Mouse (Mus musculus) bone marrow, adult 2 months (tissue): ENCODE results near the gene Gpatch1. TPM values are rescaled to one million over a fixed set of nuclear protein-coding genes. Genes with fewer than 3 reads are reported as not detected.
A peak's percentile ranks its signal among the peaks of the same experiment; 100 is the strongest.
"Not testable (repeated sequence)": the region's sequence is repeated elsewhere in the genome, so short reads cannot be mapped to it uniquely, and the experiment has no call there.

Source experiments
- H3K27ac ChIP-seq: fragments of 200-500 bp; 2 replicates; pipeline ENCODE4 v1.5.1; 2012; ENCODE audit warnings: low read depth, mild to moderate bottlenecking, control low read depth, inconsistent platforms, low read length; ENCODE audit not compliant: control insufficient read depth, poor library complexity, insufficient read depth
- H3K4me1 ChIP-seq: fragments of 200-500 bp; 2 replicates; pipeline ENCODE4 v1.6.1; 2011; ENCODE audit warnings: low read length; ENCODE audit not compliant: control insufficient read depth, insufficient read depth
- H3K4me3 ChIP-seq: fragments of 200-500 bp; replicated peaks from 2 replicates; pipeline ENCODE3; 2011; ENCODE audit warnings: mild to moderate bottlenecking, low read depth, low read length, control low read depth; ENCODE audit not compliant: control insufficient read depth
- CTCF ChIP-seq: fragments of 200-500 bp; IDR thresholded peaks from 2 replicates; pipeline ENCODE4 v1.5.1; 2011; ENCODE audit warnings: low read length, control low read depth; ENCODE audit not compliant: control insufficient read depth, insufficient read depth
- POLR2A ChIP-seq: fragments of 200-500 bp; IDR thresholded peaks from 2 replicates; pipeline ENCODE4 v1.6.1; 2011; ENCODE audit warnings: low read depth, mild to moderate bottlenecking, control low read depth, low read length, borderline replicate concordance; ENCODE audit not compliant: control insufficient read depth
- WGBS: fragments of 180-500 bp; shearing (Covaris S2); methylation state at CpG from one replicate; pipeline ENCODE4 v1.1.7; 2018; 5-methylcytosine and 5-hydroxymethylcytosine counted together
- polyA plus RNA-seq: library from polyadenylated mRNA; stranded (reverse); fragments of >200 nt; gene quantifications from 2 replicates; pipeline ENCODE4 v1.2.4, GENCODE M21; 2011; ENCODE audit warnings: low replicate concordance; ENCODE audit not compliant: missing spikeins, insufficient read depth, insufficient read length

Gene Gpatch1
- polyA plus RNA-seq, 1 experiment, result 7.1 TPM

- 73% methylated on average over 4 of the region's 4 CpGs for WGBS
- TF ChIP-seq POLR2A (no peak), CTCF (peak; percentile 50)
These were observed 51.6 kb downstream of the Gpatch1 start for GRCm38 (mm10) chr7:35266666-35267065.

GRCm38 (mm10) chr7:35264746-35265145, 53.5 kb downstream of the Gpatch1 start:
- TF ChIP-seq CTCF (peak; percentile 57), POLR2A (no peak)
- 14% methylated on average over 7 of the region's 7 CpGs for WGBS
- Histone ChIP-seq H3K4me3 (no peak overlapping the region), H3K4me1 (no peaks in the 10 kb centered on the region; the same call in 1 of the 2 replicates), H3K27ac (no peak overlapping the region)

More at GRCm38 (mm10) chr7:35266666-35267065, 51.6 kb downstream of the Gpatch1 start:
- no peak overlapping the region for H3K27ac ChIP-seq
- H3K4me3 ChIP-seq, result no peak overlapping the region
- no peaks in the 10 kb centered on the region; the same call in 1 of the 2 replicates for H3K4me1 ChIP-seq

- H3K4me1 ChIP-seq, result no peaks in the 10 kb centered on the region
- WGBS, result 66% methylated on average over 15 of the region's 15 CpGs
- no peak for TF ChIP-seq POLR2A
- no peak for TF ChIP-seq CTCF
These were observed 54.4 kb downstream of the Gpatch1 start for GRCm38 (mm10) chr7:35263595-35264489.

GRCm38 (mm10) chr7:35259384-35259783, 58.9 kb downstream of the Gpatch1 start:
- TF ChIP-seq CTCF (0 out of 2 replicates have a peak, but pooled peaks have one; percentile 13), POLR2A (no peak)
- no peak overlapping the region for H3K27ac ChIP-seq
- WGBS, result 84% methylated on average over 8 of the region's 8 CpGs
- H3K4me1 ChIP-seq, result no peaks in the 10 kb centered on the region
- H3K4me3 ChIP-seq, result no peak overlapping the region

More at GRCm38 (mm10) chr7:35263595-35264489, 54.4 kb downstream of the Gpatch1 start:
- Histone ChIP-seq H3K4me3 (no peak overlapping the region), H3K27ac (no peak overlapping the region)

GRCm38 (mm10) chr7:35258294-35258693, 59.9 kb downstream of the Gpatch1 start:
- Histone ChIP-seq H3K4me3 (no peak overlapping the region), H3K4me1 (no peaks in the 10 kb centered on the region), H3K27ac (no peak overlapping the region)
- TF ChIP-seq CTCF (no peak), POLR2A (no peak)
- WGBS, result 60% methylated on average over 7 of the region's 7 CpGs

GRCm38 (mm10) chr7:35252041-35252558, 66.1 kb downstream of the Gpatch1 start:
- no peak for TF ChIP-seq CTCF
- TF ChIP-seq POLR2A, result no peak
- Histone ChIP-seq H3K27ac (no peak overlapping the region), H3K4me3 (no peak overlapping the region), H3K4me1 (no peaks in the 10 kb centered on the region)
- WGBS, result 10% methylated on average over 13 of the region's 13 CpGs

GRCm38 (mm10) chr7:35237935-35238334, 80.3 kb downstream of the Gpatch1 start:
- 70% methylated on average over 3 of the region's 3 CpGs for WGBS
- not testable (repeated sequence) for H3K4me1 ChIP-seq, H3K4me3 ChIP-seq, H3K27ac ChIP-seq

GRCm38 (mm10) chr7:35235308-35235707, 82.9 kb downstream of the Gpatch1 start:
- TF ChIP-seq CTCF (no peak), POLR2A (no peak)
- no peak overlapping the region for H3K27ac ChIP-seq
- H3K4me3 ChIP-seq, result peak overlapping the region; percentile 66
- 30% methylated on average over 9 of the region's 9 CpGs for WGBS
- no peaks in the 10 kb centered on the region; the same call in 1 of the 2 replicates for H3K4me1 ChIP-seq
